Mouse (Mus musculus): Measurements from ENCODE around the gene Akirin1. TPM values are rescaled to one million over a fixed set of nuclear protein-coding genes. Genes with fewer than 3 reads are reported as not detected.

Gene Akirin1
- polyA plus RNA-seq, 1 experiment from 2014 or later: 48.2 TPM

- no peaks in the 10 kb centered on the region for H3K27me3 ChIP-seq
- peaks cover 11% of the 10 kb centered on the region for H3K4me1 ChIP-seq
- H3K27ac ChIP-seq: peak overlapping the region; percentile 92
- peak overlapping the region; percentile 83 for H3K9ac ChIP-seq
- H3K9me3 ChIP-seq: no peaks in the 10 kb centered on the region
- peak overlapping the region; percentile 85 for H3K4me3 ChIP-seq
- H3K36me3 ChIP-seq: no peaks in the 10 kb centered on the region
- peak overlapping the region; percentile 64 for H3K4me2 ChIP-seq
- under 1% methylated on average over 54 of the region's 55 CpGs for WGBS
- peak; percentile 67; the same call in 1 of the 2 replicates for ATAC-seq (ENCODE audit: insufficient number of reproducible peaks, low FRiP score, low TSS enrichment, low read depth)
These were observed 538 bp downstream of the Akirin1 start for GRCm38 (mm10) chr4:123749484-123750130.

- ATAC-seq (ENCODE audit: insufficient number of reproducible peaks, low FRiP score, low TSS enrichment, low read depth): no peak
- Histone ChIP-seq H3K9me3 (no peaks in the 10 kb centered on the region), H3K27me3 (no peaks in the 10 kb centered on the region), H3K27ac (no peak overlapping the region), H3K9ac (no peak overlapping the region; the same call in 1 of the 2 replicates), H3K4me1 (peaks cover 11% of the 10 kb centered on the region), H3K4me2 (peak overlapping the region; percentile 64), H3K36me3 (no peaks in the 10 kb centered on the region), H3K4me3 (peak overlapping the region; percentile 85)
- 11% methylated on average over 10 of the region's 10 CpGs for WGBS
These were observed 1.3 kb downstream of the Akirin1 start for GRCm38 (mm10) chr4:123748726-123749415.

- Histone ChIP-seq H3K4me2 (no peak overlapping the region), H3K4me3 (no peak overlapping the region), H3K27me3 (no peaks in the 10 kb centered on the region), H3K36me3 (peaks cover 20% of the 10 kb centered on the region), H3K4me1 (peaks cover 11% of the 10 kb centered on the region), H3K9ac (no peak overlapping the region), H3K27ac (no peak overlapping the region), H3K9me3 (no peaks in the 10 kb centered on the region)
- WGBS: 96% methylated on average over 4 of the region's 4 CpGs
- ATAC-seq (ENCODE audit: insufficient number of reproducible peaks, low FRiP score, low TSS enrichment, low read depth): no peak
These were observed 4.8 kb downstream of the Akirin1 start for GRCm38 (mm10) chr4:123745221-123745775.

- no peak for ATAC-seq (ENCODE audit: insufficient number of reproducible peaks, low FRiP score, low TSS enrichment, low read depth)
- Histone ChIP-seq H3K27ac (no peak overlapping the region), H3K9me3 (no peaks in the 10 kb centered on the region), H3K9ac (no peak overlapping the region), H3K27me3 (no peaks in the 10 kb centered on the region), H3K36me3 (peaks cover 43% of the 10 kb centered on the region), H3K4me2 (no peak overlapping the region), H3K4me3 (no peak overlapping the region), H3K4me1 (0 out of 2 replicates have a peak, but pooled peaks cover 4% of the 10 kb centered on the region)
- WGBS: 71% methylated on average over 1 of the region's 1 CpGs
These were observed 7.3 kb downstream of the Akirin1 start for GRCm38 (mm10) chr4:123742891-123743290.

GRCm38 (mm10) chr4:123738708-123739107, 11.4 kb downstream of the Akirin1 start:
- WGBS: 88% methylated on average over 4 of the region's 4 CpGs
- Histone ChIP-seq H3K4me1 (no peaks in the 10 kb centered on the region), H3K4me2 (no peak overlapping the region), H3K27ac (no peak overlapping the region), H3K9ac (no peak overlapping the region), H3K27me3 (no peaks in the 10 kb centered on the region), H3K9me3 (no peaks in the 10 kb centered on the region), H3K4me3 (no peak overlapping the region), H3K36me3 (peaks cover 59% of the 10 kb centered on the region)
- ATAC-seq (ENCODE audit: insufficient number of reproducible peaks, low FRiP score, low TSS enrichment, low read depth): no peak

GRCm38 (mm10) chr4:123733532-123733931, 16.6 kb downstream of the Akirin1 start:
- no peak for ATAC-seq (ENCODE audit: insufficient number of reproducible peaks, low FRiP score, low TSS enrichment, low read depth)
- Histone ChIP-seq H3K4me3 (no peak overlapping the region), H3K4me2 (no peak overlapping the region), H3K27me3 (no peaks in the 10 kb centered on the region), H3K4me1 (no peaks in the 10 kb centered on the region), H3K9me3 (no peaks in the 10 kb centered on the region), H3K27ac (no peak overlapping the region), H3K9ac (no peak overlapping the region), H3K36me3 (peaks cover 43% of the 10 kb centered on the region)
- 89% methylated on average over 9 of the region's 9 CpGs for WGBS

- Histone ChIP-seq H3K27me3 (no peaks in the 10 kb centered on the region), H3K9ac (no peak overlapping the region), H3K4me1 (no peaks in the 10 kb centered on the region), H3K4me2 (no peak overlapping the region), H3K27ac (no peak overlapping the region), H3K4me3 (no peak overlapping the region), H3K9me3 (no peaks in the 10 kb centered on the region), H3K36me3 (peaks cover 37% of the 10 kb centered on the region)
- 88% methylated on average over 2 of the region's 2 CpGs for WGBS
- no peak for ATAC-seq (ENCODE audit: insufficient number of reproducible peaks, low FRiP score, low TSS enrichment, low read depth)
These were observed 17.2 kb downstream of the Akirin1 start for GRCm38 (mm10) chr4:123732921-123733320.

GRCm38 (mm10) chr4:123732163-123732910, 17.8 kb downstream of the Akirin1 start:
- H3K27me3 ChIP-seq: no peaks in the 10 kb centered on the region
- no peak overlapping the region for H3K27ac ChIP-seq
- no peak overlapping the region for H3K4me3 ChIP-seq
- 91% methylated on average over 4 of the region's 4 CpGs for WGBS
- no peaks in the 10 kb centered on the region for H3K4me1 ChIP-seq
- no peak for ATAC-seq (ENCODE audit: insufficient number of reproducible peaks, low FRiP score, low TSS enrichment, low read depth)
- H3K36me3 ChIP-seq: peaks cover 33% of the 10 kb centered on the region
- no peak overlapping the region for H3K4me2 ChIP-seq
- H3K9ac ChIP-seq: no peak overlapping the region
- H3K9me3 ChIP-seq: no peaks in the 10 kb centered on the region

- Histone ChIP-seq H3K4me2 (no peak overlapping the region), H3K36me3 (no peaks in the 10 kb centered on the region), H3K4me3 (no peak overlapping the region), H3K9me3 (no peaks in the 10 kb centered on the region), H3K27ac (no peak overlapping the region), H3K9ac (no peak overlapping the region), H3K4me1 (peaks cover 3% of the 10 kb centered on the region), H3K27me3 (no peaks in the 10 kb centered on the region)
- 89% methylated on average over 4 of the region's 4 CpGs for WGBS
- ATAC-seq (ENCODE audit: insufficient number of reproducible peaks, low FRiP score, low TSS enrichment, low read depth): no peak
These were observed 28.4 kb downstream of the Akirin1 start for GRCm38 (mm10) chr4:123721761-123722160.

- Histone ChIP-seq H3K4me1 (peaks cover 3% of the 10 kb centered on the region), H3K9me3 (no peaks in the 10 kb centered on the region), H3K9ac (peak overlapping the region; percentile 37; the same call in 1 of the 2 replicates), H3K36me3 (peaks cover 17% of the 10 kb centered on the region), H3K27me3 (no peaks in the 10 kb centered on the region), H3K4me3 (peak overlapping the region; percentile 79), H3K4me2 (peak overlapping the region; percentile 64), H3K27ac (peak overlapping the region; percentile 59)
- ATAC-seq (ENCODE audit: insufficient number of reproducible peaks, low FRiP score, low TSS enrichment, low read depth): no peak
- WGBS: 21% methylated on average over 7 of the region's 7 CpGs
These were observed 31.7 kb downstream of the Akirin1 start for GRCm38 (mm10) chr4:123718434-123718780.

GRCm38 (mm10) chr4:123717574-123718433, 32.3 kb downstream of the Akirin1 start, which contains the start of gene Ndufs5:
Gene Ndufs5, minus strand, starts transcription at chr4:123718202.
- under 1% methylated on average over 40 of the region's 40 CpGs for WGBS
- Histone ChIP-seq H3K36me3 (peaks cover 21% of the 10 kb centered on the region), H3K9ac (peak within 1 kb of the TSS; percentile 92)

More at GRCm38 (mm10) chr4:123717574-123718433, 32.3 kb downstream of the Akirin1 start, which contains the start of gene Ndufs5:
- Histone ChIP-seq H3K27ac (peak within 1 kb of the TSS; percentile 59), H3K9me3 (no peaks in the 10 kb centered on the region), H3K4me3 (peak within 1 kb of the TSS; percentile 79), H3K4me2 (peak within 1 kb of the TSS; percentile 64), H3K4me1 (peaks cover 3% of the 10 kb centered on the region), H3K27me3 (no peaks in the 10 kb centered on the region)
- ATAC-seq (ENCODE audit: insufficient number of reproducible peaks, low FRiP score, low TSS enrichment, low read depth): peak; percentile 90

Data from limb, embryonic 15.5 days (tissue).